Mouse (Mus musculus): Measurements from ENCODE around the gene Uhmk1. TPM values are rescaled to one million over a fixed set of nuclear protein-coding genes. Genes with fewer than 3 reads are reported as not detected.

Gene Uhmk1
- total RNA-seq, 2 experiments from 2014 or later, result 67.1 to 73.7 TPM

DNA sequence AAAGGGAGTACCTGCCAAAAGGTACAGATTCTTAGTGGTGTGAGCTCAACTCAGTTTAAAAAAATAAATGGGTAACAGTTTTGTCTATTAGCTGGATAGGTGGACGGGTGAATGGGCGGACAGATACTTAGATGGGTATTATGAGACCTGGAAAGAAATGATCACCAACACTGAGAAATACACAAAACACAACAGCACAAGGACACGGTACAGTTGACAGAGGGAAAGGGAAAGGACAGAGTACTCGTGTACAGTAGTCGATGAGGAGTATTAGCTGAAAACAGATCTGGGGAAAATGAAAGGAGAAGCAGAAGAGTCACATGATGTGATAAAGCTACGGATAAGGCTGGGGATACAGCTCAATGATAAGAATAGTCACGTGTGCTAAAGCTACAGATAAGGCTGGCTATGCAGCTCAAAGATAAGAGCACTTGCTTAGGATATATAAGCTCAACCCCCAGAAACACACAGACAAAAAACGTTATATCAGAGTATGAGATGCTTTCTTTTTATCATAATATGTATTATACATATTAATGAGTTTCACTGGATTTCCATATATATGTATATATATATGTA is 38.4 kb downstream of the Uhmk1 start:
- DNase-seq (ENCODE audit: low spot score in 2 of 2), result no peak

DNA sequence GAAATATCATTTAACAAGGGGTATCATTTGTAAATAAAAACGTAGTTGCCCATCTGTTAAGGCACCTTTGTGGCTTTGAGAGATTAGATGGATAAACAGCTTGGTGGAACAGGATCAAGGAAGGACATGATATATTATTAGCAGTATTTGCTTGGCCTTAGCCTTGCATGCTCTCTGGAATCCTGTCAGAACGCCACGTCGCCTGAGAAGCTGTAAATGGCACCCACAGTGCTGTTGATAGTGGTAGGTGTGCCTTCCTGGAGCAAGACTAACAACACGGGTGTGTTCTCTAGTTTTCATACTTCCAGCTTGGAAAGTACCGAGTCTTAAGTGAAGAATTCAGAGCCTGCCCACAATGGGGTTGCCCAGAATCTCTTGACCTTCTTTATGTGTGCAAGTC is 39.3 kb downstream of the Uhmk1 start:
- DNase-seq (ENCODE audit: low spot score in 2 of 2), result no peak

DNA sequence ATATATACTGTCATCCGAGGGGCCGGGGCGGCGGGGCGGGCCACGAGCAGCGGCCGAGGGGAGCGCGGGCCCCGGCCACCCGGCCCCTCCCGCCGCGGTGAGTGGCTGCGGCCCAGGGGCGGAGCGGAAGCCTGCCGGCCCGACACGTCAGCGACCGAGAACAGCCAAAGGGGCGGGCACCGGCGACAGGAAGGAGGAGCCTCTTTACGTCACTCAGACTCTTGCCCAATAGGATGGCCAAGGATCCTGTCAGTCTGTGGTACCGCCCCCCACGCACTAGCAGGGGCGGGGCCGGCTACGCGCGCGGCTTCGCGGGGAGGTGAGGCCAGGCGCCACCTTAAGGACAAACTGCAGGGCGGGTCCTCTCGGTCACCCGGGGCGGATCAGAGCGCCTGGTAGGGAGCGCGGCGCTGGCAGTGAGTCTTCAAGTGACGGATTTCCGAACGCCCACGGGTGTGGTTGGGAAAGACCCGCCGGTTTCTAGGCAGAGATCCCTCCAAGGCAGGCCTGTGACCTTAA is 40.3 kb downstream of the Uhmk1 start, which contains the start of gene Uap1:
Gene Uap1 (minus strand): TSS at position 144 of the 519 bp plus-strand sequence.
- peak; percentile 97 to 98 for DNase-seq (ENCODE audit: low spot score in 2 of 2)

DNA sequence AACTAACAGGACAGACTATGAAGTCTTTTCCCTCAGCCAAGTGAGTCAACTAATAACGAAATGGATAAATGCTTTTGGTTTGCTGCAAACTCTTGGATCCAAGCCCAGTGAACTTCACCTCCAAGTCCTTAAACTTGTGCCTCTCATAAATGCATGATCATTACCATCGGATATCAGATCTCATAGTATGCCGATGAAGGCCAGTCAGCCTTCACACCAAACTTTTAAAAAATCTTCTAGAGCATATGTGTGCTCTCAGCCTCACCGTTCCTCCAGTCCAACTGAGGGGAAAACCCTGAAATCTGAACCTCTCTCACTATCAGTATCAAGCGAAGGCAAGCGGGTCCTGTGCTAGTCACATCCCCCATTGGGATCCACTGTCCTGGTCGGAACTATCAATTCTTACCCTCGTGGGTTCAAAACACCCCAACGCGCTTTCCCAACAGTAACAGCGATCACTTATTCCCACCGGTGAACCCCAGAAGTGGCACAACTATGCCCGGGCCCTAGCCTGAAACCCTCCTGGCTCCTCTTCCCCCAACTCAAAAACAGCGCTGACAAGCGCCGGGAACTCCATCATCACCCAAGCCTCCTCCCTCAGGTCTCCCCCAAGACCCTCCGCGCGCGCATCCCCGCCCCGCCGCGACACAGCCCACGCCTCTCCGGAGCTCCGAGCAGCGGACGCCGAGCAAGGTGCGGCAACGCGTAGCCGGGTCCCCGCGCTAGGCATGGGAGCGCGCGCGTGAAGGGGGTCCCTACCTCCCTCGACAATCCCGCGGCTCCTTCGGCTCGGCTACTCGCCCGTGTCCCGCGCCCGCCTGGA is 41.0 kb downstream of the Uhmk1 start:
- no peak for DNase-seq (ENCODE audit: low spot score in 2 of 2)

DNA sequence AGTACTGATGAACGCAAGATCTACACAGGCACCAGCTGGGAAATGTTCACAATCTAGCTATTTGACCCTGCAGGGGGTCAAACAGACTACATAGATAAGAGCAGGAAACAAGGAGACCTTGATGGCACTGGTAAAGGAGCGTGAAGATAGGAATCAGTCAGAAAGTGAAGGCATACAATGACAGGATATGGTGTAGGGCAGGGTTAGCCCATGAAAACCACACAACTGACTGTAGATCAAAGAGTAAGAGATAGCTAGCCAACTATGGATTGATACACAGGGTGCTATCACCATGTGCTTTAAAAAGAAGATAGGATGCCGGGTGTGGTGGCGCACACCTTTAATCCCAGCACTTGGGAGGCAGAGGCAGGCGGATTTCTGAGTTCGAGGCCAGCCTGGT is 47.4 kb downstream of the Uhmk1 start:
- no peak for DNase-seq (ENCODE audit: low spot score in 2 of 2)

DNA sequence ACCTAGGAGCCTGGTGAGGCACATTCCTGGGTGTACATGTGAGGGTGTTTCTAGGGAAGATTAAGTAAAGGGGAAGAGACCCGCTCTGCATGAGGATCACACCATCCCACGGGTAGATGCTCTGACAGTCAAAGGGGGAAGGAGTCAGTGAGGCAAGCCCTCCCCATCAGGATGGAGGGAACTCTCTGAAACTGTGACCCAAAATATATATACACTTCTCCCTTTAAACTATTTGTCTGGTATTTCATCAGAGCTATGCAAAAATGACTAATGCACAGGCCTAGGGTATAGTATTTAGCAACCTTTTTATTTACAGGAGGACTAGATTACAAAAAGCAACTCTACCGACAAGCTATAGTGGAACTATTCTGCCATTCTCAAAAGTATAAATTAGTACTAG is 50.3 kb downstream of the Uhmk1 start:
- DNase-seq (ENCODE audit: low spot score in 2 of 2), result no peak

DNA sequence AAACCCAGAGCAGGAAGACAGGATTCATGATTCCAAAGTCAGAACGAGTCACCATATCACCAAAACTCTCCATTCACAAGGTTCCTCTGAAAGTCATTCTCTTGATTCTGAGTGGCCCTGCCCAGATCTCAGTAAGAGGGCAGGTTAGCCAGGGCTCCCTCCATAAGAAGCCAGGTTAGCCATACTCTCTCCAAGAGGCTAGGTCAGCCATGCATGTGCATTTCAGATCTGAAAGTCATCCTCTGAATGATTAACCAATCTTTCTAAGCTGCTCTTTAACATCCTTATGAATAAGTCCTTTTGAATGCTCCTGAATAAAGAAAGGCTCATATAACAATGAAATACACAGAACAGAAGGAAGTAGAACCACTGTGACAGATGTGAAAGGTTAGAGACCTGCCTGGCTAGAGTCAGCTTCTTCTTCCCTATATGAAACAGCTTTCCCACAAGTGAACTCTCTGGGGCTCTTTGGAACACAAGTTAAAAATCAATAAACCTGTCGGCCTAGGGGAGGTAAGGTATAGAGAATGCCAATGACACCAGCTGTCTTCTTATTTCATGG is 51.1 kb downstream of the Uhmk1 start:
- no peak for DNase-seq (ENCODE audit: low spot score in 2 of 2)

DNA sequence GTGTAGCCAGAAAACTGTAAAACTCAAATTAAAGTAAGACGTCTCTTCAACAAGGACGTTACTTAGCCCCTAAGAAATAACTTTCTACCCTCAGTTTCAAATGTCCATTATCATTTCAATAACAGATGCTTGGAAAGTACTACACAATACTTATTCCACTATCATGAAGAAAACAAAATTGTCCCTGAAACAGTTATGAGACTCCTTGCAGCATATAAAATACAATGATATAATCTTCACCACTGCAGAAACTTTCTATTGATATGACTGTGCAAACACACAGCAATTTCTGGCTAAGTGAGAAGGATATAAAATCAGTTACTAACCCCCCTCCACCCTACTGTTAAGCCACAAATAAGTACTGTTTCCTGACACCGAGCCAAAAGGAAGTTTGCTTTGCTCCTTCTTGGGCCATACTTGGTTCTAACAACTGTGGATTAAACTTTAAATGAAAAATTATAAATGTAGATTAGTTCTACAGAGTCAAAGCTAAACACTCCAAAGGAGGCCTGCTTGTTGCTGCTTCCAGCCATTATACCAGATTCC is 51.7 kb downstream of the Uhmk1 start:
- no peak for DNase-seq (ENCODE audit: low spot score in 2 of 2)

DNA sequence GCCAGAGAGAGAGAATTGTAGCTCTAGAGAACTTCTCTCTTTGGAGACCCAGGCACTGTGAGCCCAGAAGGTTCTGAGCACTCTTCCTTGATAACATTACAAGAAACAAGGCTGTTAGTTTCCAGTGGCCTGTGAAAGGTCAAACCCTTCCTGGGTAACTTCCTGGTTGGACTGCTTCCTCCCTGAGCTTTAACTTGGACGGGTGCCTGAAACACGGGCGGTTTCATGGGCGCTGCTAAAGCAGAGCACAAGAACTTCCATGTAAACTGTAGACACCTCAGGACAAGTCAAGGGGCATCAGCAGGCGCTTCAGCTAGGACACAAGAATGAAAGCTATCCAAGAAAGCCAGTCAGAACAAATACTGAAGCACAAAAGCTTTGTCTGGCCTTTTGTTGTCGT is 53.3 kb downstream of the Uhmk1 start:
- no peak for DNase-seq (ENCODE audit: low spot score in 2 of 2)

DNA sequence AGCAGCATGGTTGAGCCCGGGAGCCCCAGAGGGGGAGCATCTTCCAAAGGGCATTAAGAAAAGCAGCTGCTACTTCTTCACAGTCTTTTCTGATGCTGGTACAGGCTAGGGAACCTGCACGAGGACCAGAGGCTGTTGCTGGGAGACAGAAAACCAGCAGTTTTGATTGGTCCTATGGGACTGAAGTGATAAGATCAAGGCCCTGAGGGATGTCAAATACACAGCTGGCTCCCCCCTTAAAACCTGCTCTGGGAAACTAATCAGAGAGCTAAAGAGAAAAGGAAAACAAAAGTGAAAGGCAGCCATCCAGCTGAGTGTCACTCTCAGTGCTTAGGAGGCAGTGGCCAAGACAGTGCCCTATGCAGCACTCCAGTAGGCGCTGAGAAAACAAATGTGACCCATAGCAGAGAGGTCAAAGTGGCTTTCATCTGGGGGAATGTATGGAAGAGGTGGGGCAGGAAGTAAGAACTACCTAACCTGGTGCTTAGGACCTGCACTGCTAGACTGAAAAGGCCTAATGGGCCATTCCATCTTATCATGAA is 54.7 kb downstream of the Uhmk1 start:
- no peak for DNase-seq (ENCODE audit: low spot score in 2 of 2)

DNA sequence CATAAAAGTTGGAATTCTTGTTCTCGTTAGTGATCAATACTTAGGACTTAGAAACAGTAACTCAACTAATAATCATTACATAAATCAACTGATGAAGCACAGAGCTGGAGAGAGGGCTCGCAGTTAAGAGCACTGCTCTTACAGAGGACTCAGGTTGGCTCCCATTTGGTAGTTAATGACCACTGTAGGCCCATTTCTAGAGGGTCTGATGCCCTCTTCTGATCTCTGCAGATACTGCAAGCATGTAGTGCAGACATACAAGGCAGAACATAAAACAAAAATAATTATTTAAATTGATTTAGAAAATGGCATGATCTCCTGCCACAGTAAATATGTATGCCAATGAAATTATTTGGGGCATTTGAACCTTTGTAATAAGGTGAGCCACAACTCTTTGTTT is 55.5 kb downstream of the Uhmk1 start:
- no peak for DNase-seq (ENCODE audit: low spot score in 2 of 2)

DNA sequence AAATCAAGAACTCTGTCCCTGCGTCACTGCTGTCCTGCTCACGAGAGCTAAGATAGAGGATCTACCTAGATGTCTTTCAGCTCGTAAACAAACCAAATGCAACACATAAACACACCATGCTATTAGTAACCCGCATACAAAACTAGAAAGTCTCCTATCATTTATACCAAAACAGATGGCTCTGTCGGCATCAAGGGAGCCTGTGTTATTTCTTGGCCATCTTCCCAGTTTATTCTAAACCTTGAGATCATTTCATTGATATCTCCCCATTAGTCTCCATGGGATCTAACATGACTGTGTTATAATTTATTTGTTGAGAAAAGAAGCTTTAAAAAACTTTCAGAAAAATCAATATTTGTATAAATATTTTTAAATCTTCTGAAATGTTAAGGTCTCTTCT is 59.4 kb downstream of the Uhmk1 start:
- DNase-seq (ENCODE audit: low spot score in 2 of 2), result no peak

DNA sequence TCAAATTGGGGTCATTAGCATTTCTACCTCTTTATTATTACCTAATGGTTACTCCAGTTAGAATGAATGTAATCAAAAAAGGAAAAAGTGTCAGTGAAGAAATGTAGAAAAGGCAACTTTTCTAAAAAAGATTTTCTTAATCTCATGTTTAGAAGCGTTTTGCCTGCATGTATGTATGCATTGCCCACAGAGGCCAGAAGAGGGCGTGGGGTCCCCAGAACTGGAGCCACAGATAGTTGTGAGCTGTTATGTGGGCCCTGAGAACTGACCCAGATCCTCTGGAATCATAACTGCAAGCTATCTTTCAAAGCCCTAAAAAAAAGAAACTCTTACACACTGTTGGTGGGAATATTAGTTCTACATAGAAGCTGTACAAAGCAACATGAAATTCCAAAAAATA is 59.9 kb downstream of the Uhmk1 start:
- no peak for DNase-seq (ENCODE audit: low spot score in 2 of 2)

DNA sequence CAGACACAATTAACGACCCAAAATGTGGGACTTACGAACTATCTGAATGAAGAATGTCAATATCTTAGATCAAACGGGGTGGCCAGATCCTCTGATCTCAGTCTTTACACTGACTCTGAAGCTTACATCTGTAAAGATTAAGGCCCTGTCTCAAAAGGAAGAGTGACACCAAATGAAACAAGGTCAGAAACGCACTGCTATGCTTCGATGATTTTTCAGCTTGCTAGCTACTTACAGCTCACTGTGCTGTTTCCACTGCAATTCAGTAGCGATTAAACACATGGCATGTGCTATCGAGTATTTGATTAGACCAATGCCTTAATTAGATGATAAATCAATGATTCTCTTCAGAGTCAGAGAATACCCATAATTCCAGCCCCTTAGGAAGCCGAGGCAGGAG is 61.2 kb downstream of the Uhmk1 start:
- no peak for DNase-seq (ENCODE audit: low spot score in 2 of 2)

DNA sequence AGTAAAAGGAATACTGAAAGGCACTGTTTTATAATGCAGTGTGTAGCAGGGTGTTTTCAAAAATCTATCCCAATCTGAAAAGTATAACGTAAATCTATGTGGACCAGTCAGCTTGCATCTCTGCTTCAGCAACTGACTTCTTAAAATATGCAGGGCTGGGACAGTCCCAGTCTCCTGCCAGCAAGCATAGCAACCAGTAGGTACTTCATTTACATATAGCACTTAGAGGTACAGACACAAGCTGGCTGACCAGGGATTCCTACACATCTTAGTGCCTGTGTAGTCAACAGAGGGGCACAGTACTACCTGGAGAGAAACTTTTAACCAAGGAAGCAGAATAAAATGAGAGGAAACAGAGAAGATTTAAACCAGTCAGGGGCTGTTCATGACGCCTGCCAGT is 62.6 kb downstream of the Uhmk1 start:
- DNase-seq (ENCODE audit: low spot score in 2 of 2), result no peak

DNA sequence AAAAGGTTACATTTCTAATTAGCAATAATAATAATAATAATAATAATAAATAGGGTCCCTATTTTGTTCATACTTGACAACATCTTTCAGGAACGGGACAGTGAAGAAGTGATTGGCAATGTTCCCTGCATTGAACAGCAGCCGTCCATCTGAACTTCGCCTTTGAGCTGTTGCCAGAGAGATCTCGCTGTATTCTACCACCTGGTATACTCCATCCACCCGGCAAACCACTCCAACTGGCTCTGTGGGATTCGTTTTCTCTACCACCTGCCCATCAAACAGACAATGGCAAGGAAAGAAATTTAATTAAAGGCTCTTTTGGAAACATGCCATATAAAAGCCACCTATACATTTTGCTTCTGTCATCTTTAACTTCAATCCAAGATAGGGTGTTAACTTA is 64.3 kb downstream of the Uhmk1 start:
- no peak for DNase-seq (ENCODE audit: low spot score in 2 of 2)

DNA sequence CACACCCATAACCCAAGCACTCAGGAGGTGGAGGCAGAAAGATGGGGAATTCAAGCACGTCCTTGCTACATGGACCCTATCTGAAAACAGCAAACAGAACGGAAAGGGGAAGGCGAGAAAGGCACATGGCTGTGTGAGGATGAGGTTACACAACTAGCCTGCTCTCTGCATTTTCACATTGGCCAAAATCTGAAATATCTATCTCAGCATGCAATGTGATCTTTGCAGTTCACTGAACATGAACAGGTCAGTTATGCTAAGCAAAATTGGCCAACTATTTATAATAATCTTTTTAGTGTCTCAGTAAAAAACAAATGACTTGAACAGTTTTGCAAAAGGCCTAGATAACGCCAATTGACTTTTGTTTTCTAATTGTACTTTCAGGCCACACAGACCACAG is 65.4 kb downstream of the Uhmk1 start:
- no peak for DNase-seq (ENCODE audit: low spot score in 2 of 2)

DNA sequence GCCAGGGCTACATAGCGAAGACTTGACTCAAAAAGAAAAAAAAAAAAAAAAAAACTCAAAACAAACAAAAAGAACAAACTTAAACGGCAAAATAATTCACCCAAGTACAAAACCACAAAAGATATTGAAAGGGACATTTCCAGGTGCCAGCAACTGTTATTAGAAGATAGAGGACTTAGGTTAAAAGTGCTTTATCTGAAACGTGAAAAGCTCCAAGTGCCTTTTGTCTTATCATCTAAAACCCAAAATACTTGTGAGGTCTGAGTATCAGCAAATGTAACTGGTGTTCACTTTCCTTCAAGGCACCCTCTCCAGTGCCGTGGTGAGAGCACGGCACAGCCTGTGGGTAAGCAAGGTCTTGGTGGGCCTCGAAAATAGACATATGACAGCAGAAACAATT is 66.7 kb downstream of the Uhmk1 start:
- DNase-seq (ENCODE audit: low spot score in 2 of 2), result no peak

DNA sequence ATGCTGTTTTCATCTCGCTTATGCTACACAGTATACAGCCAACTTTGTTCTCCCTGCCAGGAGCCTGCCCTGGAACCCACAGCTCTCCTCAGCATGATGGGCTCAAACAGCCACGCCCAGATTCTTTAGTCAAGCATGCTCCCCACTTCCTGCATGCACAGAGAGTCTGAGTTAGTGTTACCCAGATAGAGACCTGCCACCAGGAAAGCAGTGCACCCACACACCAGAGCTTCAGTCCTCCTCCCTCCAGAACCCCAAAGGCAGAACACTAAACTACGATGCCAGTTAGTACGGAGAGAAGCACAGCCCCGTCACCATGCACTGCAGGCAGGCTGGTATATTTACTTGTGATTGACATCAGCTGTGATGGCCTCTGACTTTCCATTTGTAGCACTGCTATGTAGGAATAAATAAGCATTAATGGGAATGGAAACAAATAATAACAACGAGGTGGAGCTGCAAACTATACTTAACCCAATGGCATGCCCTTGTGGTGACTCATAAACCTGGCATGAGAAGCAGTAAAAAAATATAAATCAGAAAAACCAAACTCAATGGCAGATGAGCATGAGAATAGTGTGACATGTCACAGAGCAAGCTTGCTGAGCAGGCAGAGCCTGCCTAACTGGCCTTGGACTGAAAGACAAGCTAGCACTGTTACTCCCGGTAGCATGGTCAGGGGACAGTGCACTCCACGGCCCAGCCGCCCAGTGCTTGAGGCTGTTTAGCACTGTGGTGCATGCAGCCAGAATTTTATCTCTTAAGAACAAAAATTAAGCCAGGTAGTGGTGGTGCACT is 67.3 kb downstream of the Uhmk1 start:
- DNase-seq (ENCODE audit: low spot score in 2 of 2), result no peak

DNA sequence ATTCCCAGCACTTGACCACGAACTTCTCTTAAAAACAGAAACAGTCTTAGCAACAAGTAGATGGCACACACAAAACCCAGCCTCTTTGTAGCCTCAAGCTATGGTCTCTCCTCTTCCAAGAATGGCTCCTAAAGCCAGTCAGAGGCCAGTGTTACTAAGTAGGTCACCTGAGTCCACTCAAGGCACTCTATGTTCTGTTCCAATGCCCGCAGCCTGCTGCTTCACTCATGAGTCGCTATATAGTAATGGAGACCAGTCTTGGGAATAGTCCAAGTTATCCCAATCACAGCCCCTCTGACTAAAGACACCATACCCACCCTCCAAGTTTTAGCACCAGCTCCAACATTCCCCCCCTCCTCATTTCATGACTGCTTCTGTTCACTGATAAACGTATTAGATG is 69.6 kb downstream of the Uhmk1 start:
- no peak for DNase-seq (ENCODE audit: low spot score in 2 of 2)
